Mouse (Mus musculus): ENCODE results near the gene Dnajc11. TPM values are rescaled to one million over a fixed set of nuclear protein-coding genes. Genes with fewer than 3 reads are reported as not detected.

Dnajc11 gene
- 75.0 and 80.4 TPM in 2 replicates for polyA plus RNA-seq (2012; rRNA removed)

DNA sequence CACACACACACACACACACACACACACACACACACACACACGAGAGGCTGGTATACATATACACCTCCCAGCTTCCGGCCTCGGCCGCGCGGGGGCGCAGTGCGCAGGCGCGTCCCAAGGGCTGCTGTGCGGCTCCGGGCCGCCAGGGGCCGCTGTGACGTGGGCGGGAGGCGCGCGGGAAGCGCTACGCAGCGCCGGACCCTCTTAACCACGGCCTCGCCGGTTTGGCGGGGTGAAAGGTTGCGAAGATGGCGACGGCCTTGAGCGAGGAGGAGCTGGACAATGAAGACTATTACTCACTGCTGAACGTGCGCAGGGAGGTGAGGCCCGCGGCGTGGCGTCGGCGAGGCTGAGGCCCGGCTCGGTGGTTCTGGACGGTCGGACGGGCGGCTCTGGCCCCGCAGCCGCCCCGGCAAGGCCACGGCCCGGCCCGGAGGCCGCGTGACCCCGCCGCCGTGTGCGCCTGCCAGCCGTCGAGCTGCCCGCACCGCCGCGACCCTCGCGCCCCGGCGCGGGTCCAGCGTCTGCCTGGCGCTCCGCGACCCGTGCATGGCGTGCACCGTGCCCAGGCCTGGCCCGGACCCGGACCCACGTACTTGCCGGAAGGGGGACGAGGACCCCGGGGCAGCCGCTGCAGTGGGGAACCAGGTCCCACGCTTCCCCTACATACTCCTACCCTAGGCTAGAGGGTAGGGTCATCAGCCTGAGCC is at the start of gene Dnajc11:
TSS of gene Dnajc11 (plus strand) at position 187 of the 710 bp plus-strand sequence.

DNA sequence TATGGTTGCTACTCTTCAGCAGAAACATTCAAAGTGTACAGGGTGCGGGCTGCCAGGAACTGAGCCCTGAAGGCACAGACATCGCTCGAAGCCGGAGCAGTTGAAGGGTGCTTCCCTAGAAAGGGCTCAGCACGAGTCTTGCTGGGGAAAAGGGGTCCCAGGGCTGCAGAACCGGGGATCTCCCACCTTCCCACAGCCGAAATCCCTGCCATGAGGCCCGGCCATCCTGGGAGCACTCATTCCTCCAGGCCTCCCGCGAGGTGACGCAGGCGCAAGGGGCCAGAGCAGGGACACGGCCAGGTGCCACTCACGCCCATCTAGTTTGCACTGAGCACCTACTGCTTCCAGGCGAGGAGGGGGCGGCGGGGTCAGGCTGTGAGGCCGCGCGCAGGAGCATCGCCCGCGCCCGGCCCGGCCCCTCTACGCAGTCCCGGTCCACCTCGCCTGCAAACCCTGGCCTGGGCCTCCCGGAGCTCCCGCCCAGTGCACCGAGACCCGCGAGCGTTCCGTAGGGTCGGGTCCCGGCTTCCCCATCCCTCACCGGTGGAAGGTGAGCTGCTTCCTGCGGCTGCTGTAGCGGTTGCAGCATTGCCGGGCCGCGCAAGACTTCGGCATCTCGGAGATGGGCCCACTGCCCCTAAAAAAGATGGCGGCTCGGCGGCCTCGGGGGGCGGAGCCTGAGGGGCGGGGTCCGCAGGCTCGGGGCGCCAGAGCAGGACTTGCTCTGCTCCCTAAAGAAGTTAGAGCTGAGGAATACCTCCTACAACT is 55.0 kb downstream of the Dnajc11 start, which contains the start of gene Thap3:
TSS of gene Thap3 (minus strand) at position 656 of the 768 bp plus-strand sequence.

GRCm38 (mm10) chr4:151996173-151996950 is 62.9 kb downstream of the Dnajc11 start, which contains the start of gene Phf13:
Gene Phf13 (minus strand): TSS chr4:151996258.

DNA sequence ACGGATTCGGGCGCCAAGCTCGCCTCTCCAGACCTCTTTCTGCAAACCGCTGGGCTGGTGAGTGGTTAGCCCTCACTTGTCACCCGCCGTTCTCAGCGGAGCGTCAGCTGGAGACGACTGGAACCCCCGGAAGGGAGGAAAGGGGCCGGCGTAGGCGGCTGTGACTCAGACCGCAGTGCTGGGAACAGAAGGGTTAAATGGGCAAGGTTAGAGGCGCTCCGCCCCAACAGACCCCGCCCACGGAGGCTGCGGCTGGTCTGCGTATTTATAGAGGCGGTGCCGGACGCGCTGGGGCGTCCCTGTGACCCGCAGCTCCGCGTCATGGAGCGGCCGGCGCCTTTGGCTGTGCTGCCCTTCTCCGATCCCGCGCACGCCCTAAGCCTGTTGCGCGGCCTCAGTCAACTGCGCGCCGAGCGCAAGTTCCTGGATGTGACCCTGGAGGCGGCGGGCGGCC is 75.2 kb downstream of the Dnajc11 start, which contains the start of gene Klhl21:
TSS of gene Klhl21 (plus strand) at position 182 of the 454 bp plus-strand sequence.

DNA sequence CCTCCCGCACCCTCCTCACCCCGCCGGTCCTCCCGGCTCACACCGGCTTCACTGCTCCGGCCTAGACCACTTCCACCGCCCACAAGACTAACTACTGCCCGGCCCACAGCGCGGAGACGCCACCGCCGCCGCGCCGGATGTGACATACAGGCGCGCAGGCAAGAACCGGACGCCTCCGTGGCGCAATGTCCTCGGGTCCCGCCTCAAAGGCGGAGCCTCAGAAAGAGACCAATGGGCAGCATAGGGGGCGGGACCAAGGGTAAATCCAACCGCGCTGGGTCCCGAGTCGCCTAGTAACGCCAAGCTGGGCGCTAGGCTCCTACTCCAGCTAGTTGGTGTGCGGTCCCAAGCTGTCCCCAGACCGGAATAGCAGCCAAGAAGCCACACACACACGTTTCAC is 94.0 kb downstream of the Dnajc11 start, which contains the start of gene Zbtb48:
TSS of gene Zbtb48 (minus strand) at position 148 of the 400 bp plus-strand sequence.

Other genes with a start within 250 kb of the Dnajc11 start
- gene Camta1, start 71.8 kb upstream of the Dnajc11 start, polyA plus RNA-seq (2012; rRNA removed), result 68.7 and 69.7 TPM in 2 replicates
- 43.1 and 43.7 TPM in 2 replicates for gene Thap3, start 55.3 kb downstream of the Dnajc11 start, polyA plus RNA-seq (2012; rRNA removed)
- gene Phf13, start 62.6 kb downstream of the Dnajc11 start, polyA plus RNA-seq (2012; rRNA removed), result 17.8 and 20.3 TPM in 2 replicates
- 3.0 and 6.0 TPM in 2 replicates for gene Klhl21, start 75.1 kb downstream of the Dnajc11 start, polyA plus RNA-seq (2012; rRNA removed)
- gene Zbtb48, start 94.0 kb downstream of the Dnajc11 start, polyA plus RNA-seq (2012; rRNA removed), result 34.9 and 39.6 TPM in 2 replicates
- gene Tas1r1, start 104.9 kb downstream of the Dnajc11 start, polyA plus RNA-seq (2012; rRNA removed), result 0.41 TPM in 2 replicates
- gene Nol9, start 105.6 kb downstream of the Dnajc11 start, polyA plus RNA-seq (2012; rRNA removed), result 24.9 and 27.4 TPM in 2 replicates
- gene Plekhg5, start 138.8 kb downstream of the Dnajc11 start, polyA plus RNA-seq (2012; rRNA removed), result 14.2 and 17.7 TPM in 2 replicates
- 4.1 and 4.5 TPM in 2 replicates for gene Tnfrsf25, start 182.2 kb downstream of the Dnajc11 start, polyA plus RNA-seq (2012; rRNA removed)
- 0.28 and 1.1 TPM in 2 replicates for gene Espn, start 218.7 kb downstream of the Dnajc11 start, polyA plus RNA-seq (2012; rRNA removed)
- gene Hes2, start 225.2 kb downstream of the Dnajc11 start, polyA plus RNA-seq (2012; rRNA removed), result not detected in 2 replicates
- 184 and 213 TPM in 2 replicates for gene Acot7, start 244.4 kb downstream of the Dnajc11 start, polyA plus RNA-seq (2012; rRNA removed)

All from central nervous system, embryonic 14 days (tissue).